Mouse (Mus musculus) cerebellum, postnatal 14 days (tissue): Measurements from ENCODE around the gene Syndig1l.

Source experiments
- DNase-seq, 2 experiments: peaks; one replicate each; pipeline ENCODE4 v3.0.0; 2021; ENCODE audit warnings: mixed read lengths in 2 of 2

Gene Syndig1l

GRCm38 (mm10) chr12:84671646-84672045, 27.0 kb downstream of the Syndig1l start:
- DNase-seq, result no peak

- peak; percentile 48 to 74 for DNase-seq
These were observed 28.1 kb downstream of the Syndig1l start for GRCm38 (mm10) chr12:84670555-84670954.

GRCm38 (mm10) chr12:84653912-84654311, 44.7 kb downstream of the Syndig1l start:
- DNase-seq, result peak; percentile 88 to 90

- DNase-seq, result peak; percentile 26 to 58
These were observed 48.4 kb downstream of the Syndig1l start for GRCm38 (mm10) chr12:84650234-84650633.

- DNase-seq, result no peak
These were observed 58.0 kb downstream of the Syndig1l start, which contains the start of gene Vrtn for GRCm38 (mm10) chr12:84640654-84641053. Vrtn (plus strand) TSS chr12:84641019.

GRCm38 (mm10) chr12:84640253-84640652, 58.4 kb downstream of the Syndig1l start:
- DNase-seq, result no peak

GRCm38 (mm10) chr12:84631867-84632266, 66.8 kb downstream of the Syndig1l start:
- no peak for DNase-seq
